Mouse (Mus musculus): ENCODE measurements around the gene Ino80b. TPM values are rescaled to one million over a fixed set of nuclear protein-coding genes. Genes with fewer than 3 reads are reported as not detected.
"Not testable (repeated sequence)": the region's sequence is repeated elsewhere in the genome, so short reads cannot be mapped to it uniquely, and the experiment has no call there.

The Ino80b gene
- polyA plus RNA-seq, 1 experiment from 2014 or later: 21.3 TPM

DNA sequence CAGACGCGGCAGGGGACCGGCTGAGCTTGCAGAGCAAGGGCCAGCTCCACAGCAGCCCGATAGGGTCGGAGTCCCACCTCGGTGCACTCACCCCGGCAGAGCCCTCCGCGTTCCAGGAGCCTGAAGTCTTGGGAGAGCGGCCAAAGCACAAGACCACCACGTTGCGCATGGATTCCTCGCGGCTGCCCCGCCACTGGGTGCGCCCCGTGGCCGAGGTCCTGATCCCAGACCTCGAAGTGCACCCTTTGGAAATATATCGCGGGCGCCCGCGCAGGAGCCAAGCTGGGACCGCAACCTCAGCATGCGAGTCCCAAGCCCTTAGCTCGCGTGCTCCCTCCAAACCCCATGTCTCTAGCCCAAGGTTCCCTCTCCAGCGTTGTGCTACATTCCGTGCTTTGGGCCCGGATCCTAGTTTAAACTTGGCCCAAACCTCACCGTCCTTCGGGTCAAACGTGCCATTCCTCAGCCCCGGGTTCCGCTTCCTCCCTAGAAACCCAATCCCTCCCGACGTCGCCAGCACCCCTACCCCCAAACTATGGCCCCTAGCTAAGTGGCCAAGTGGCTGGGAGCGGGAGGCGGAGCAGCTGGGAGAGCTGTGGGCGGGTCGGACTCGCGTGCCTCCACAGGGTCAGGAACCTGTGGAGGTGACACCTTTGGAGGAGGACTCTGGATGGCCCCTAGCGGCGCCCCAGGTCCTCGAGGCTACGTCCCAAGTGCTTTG is 36.9 kb upstream of the Ino80b start:
- Histone ChIP-seq H3K4me1 (replicated peaks; ENCODE audit: control insufficient read depth, insufficient read depth, low read length) (peaks cover 6% of the 10 kb centered on the region; the same call in 1 of the 2 replicates), H3K27ac (ENCODE audit: low read depth, low read length) (no peak overlapping the region), H3K4me3 (ENCODE audit: low read depth, low read length) (peak overlapping the region; percentile 25), H3K9ac (ENCODE audit: low read depth, low read length) (peak overlapping the region; percentile 23; the same call in 1 of the 2 replicates), H3K27me3 (ENCODE audit: control insufficient read depth, insufficient read depth, low read length) (peaks cover 31% of the 10 kb centered on the region), H3K9me3 (ENCODE audit: control insufficient read depth, low read length) (no peaks in the 10 kb centered on the region), H3K36me3 (ENCODE audit: control insufficient read depth, insufficient read depth, low read length) (no peaks in the 10 kb centered on the region), H3K4me2 (replicated peaks; ENCODE audit: low read depth, low read length) (peak overlapping the region; percentile 39)
- DNase-seq (ENCODE audit: low spot score) (peak; percentile 51), ATAC-seq (ENCODE audit: low FRiP score) (no peak)
- 1% methylated on average over 49 of the region's 49 CpGs for WGBS

DNA sequence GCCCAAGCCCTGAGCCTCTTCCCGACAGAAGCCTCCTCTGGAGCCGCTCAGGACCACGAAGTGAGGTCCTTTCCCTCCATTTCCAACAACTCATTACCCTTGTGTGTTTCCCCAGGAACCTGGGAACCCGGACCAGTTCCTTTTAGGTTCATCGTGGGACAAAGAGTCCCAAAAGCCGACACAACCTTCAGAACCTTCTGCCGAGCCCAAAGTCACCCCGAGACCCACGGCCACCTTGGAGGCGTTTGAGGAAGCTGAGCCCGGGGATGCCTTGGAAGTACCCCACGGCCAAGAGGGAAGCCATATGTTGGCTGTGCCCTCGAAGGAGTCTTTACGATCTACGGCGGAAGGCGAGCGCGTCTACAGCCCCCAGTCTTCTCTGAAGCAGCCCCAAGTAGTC is 36.2 kb upstream of the Ino80b start:
- 9% methylated on average over 19 of the region's 19 CpGs for WGBS
- H3K36me3 ChIP-seq (ENCODE audit: control insufficient read depth, insufficient read depth, low read length): no peaks in the 10 kb centered on the region
- H3K4me2 ChIP-seq (replicated peaks; ENCODE audit: low read depth, low read length): peak overlapping the region; percentile 39
- H3K9ac ChIP-seq (ENCODE audit: low read depth, low read length): peak overlapping the region; percentile 23; the same call in 1 of the 2 replicates
- peaks cover 6% of the 10 kb centered on the region; the same call in 1 of the 2 replicates for H3K4me1 ChIP-seq (replicated peaks; ENCODE audit: control insufficient read depth, insufficient read depth, low read length)
- no peak for ATAC-seq (ENCODE audit: low FRiP score)
- peaks cover 31% of the 10 kb centered on the region for H3K27me3 ChIP-seq (ENCODE audit: control insufficient read depth, insufficient read depth, low read length)
- H3K9me3 ChIP-seq (ENCODE audit: control insufficient read depth, low read length): no peaks in the 10 kb centered on the region
- DNase-seq (ENCODE audit: low spot score): peak; percentile 35
- no peak overlapping the region for H3K27ac ChIP-seq (ENCODE audit: low read depth, low read length)
- H3K4me3 ChIP-seq (ENCODE audit: low read depth, low read length): peak overlapping the region; percentile 25

DNA sequence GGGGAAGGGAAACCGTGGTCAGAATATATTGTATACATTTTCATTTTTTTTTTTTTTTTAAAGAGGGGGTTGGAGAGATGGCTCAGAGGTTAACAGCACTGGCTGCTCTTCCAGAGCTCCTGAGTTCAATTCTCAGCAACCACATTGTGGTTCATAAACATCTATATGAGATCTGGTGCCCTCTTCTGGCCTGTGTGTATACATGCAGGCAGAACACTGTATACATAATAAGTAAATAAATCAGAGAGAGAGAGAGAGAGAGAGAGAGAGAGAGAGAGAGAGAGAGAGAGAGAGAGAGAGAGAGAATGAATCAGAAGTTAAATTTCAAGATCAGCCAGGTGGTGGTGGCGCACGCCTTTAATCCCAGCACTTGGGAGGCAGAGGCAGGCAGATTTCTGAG is 34.2 kb upstream of the Ino80b start:
- H3K9ac ChIP-seq (ENCODE audit: low read depth, low read length); H3K27ac ChIP-seq (ENCODE audit: low read depth, low read length); H3K9me3 ChIP-seq (ENCODE audit: control insufficient read depth, low read length); H3K4me3 ChIP-seq (ENCODE audit: low read depth, low read length); H3K36me3 ChIP-seq (ENCODE audit: control insufficient read depth, insufficient read depth, low read length); H3K4me2 ChIP-seq (replicated peaks; ENCODE audit: low read depth, low read length); ATAC-seq (ENCODE audit: low FRiP score): not testable (repeated sequence)
- Histone ChIP-seq H3K27me3 (ENCODE audit: control insufficient read depth, insufficient read depth, low read length) (peaks cover 31% of the 10 kb centered on the region), H3K4me1 (replicated peaks; ENCODE audit: control insufficient read depth, insufficient read depth, low read length) (peaks cover 11% of the 10 kb centered on the region; the same call in 1 of the 2 replicates)
- peak; percentile 71 for DNase-seq (ENCODE audit: low spot score)
- 42% methylated on average over 3 of the region's 3 CpGs for WGBS

DNA sequence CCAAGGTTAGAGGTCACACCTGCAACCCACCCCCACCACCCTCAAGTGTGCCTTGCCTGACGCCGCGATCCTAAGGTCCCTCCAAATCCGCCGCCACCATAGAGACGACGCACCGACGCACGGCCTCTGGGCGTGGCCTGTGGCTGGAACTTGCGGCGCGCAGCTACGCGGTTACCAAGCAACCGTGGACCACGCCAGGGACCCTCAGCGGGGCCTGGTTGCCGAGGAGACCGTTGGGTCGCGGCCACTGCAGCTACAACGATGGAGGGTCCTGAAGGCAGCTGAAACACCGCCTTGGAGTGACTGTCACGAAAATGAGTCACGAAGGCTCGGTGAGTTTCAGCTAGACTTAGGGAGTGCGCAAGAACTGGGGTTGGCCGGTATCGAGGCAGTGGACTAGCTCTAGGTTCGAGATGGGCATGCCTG is 31.0 kb upstream of the Ino80b start, which contains the start of the genes Wdr54 and 1700003E16Rik:
Wdr54 (minus strand) TSS at position 139 of the 426 bp plus-strand sequence.
1700003E16Rik (plus strand) TSS at position 146 of the 426 bp plus-strand sequence.
- DNase-seq (ENCODE audit: low spot score) (peak; percentile 95), ATAC-seq (ENCODE audit: low FRiP score) (peak; percentile 94)
- H3K4me2 ChIP-seq (replicated peaks; ENCODE audit: low read depth, low read length): peak within 1 kb of the TSS; percentile 76
- H3K9ac ChIP-seq (ENCODE audit: low read depth, low read length): peak within 1 kb of the TSS; percentile 53
- peaks cover 14% of the 10 kb centered on the region for H3K27me3 ChIP-seq (ENCODE audit: control insufficient read depth, insufficient read depth, low read length)
- 1% methylated on average over 32 of the region's 32 CpGs for WGBS
- peaks cover 8% of the 10 kb centered on the region; the same call in 1 of the 2 replicates for H3K4me1 ChIP-seq (replicated peaks; ENCODE audit: control insufficient read depth, insufficient read depth, low read length)
- no peak within 1 kb of the TSS for H3K27ac ChIP-seq (ENCODE audit: low read depth, low read length)
- H3K4me3 ChIP-seq (ENCODE audit: low read depth, low read length): peak within 1 kb of the TSS; percentile 51
- no peaks in the 10 kb centered on the region for H3K36me3 ChIP-seq (ENCODE audit: control insufficient read depth, insufficient read depth, low read length)
- no peaks in the 10 kb centered on the region for H3K9me3 ChIP-seq (ENCODE audit: control insufficient read depth, low read length)

DNA sequence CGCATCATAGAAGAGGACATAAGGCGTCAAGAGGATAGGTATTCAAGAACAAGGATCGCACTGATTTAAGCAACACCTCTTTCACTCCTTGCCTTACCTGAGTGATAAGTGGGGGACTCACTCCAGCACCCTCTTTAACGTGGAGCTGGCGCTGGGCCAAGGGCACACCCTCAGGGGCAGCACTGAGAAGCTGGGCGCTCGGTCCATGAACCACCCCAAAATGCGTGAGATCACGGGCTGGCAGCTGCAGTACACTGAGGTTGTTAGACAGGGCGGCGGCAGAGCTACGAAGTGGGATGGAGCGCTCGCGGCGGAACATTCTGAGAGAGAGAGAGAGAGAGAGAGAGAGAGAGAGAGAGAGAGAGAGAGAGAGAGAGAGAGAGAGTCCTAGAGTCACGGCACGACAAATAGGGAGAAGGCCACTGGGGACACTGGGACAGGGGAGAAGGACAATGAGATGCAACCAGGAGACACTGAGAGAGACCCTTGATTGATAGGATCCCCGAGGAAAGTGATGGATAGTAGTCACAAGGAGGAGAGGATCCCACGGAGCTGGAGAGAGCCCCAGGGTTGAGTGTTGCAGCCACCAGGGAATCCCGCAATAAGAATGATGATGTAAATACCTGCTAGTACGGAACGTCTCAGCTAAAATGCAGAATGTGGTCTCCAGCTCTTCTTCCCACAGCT is 30.5 kb upstream of the Ino80b start:
- Histone ChIP-seq H3K27ac (ENCODE audit: low read depth, low read length) (no peak overlapping the region), H3K4me3 (ENCODE audit: low read depth, low read length) (peak overlapping the region; percentile 51), H3K9ac (ENCODE audit: low read depth, low read length) (peak overlapping the region; percentile 53), H3K4me1 (replicated peaks; ENCODE audit: control insufficient read depth, insufficient read depth, low read length) (0 out of 2 replicates have a peak, but pooled peaks cover 8% of the 10 kb centered on the region), H3K4me2 (replicated peaks; ENCODE audit: low read depth, low read length) (peak overlapping the region; percentile 76), H3K36me3 (ENCODE audit: control insufficient read depth, insufficient read depth, low read length) (no peaks in the 10 kb centered on the region), H3K27me3 (ENCODE audit: control insufficient read depth, insufficient read depth, low read length) (peaks cover 9% of the 10 kb centered on the region), H3K9me3 (ENCODE audit: control insufficient read depth, low read length) (no peaks in the 10 kb centered on the region)
- 8% methylated on average over 23 of the region's 23 CpGs for WGBS
- no peak for DNase-seq (ENCODE audit: low spot score)
- peak; percentile 63 for ATAC-seq (ENCODE audit: low FRiP score)

DNA sequence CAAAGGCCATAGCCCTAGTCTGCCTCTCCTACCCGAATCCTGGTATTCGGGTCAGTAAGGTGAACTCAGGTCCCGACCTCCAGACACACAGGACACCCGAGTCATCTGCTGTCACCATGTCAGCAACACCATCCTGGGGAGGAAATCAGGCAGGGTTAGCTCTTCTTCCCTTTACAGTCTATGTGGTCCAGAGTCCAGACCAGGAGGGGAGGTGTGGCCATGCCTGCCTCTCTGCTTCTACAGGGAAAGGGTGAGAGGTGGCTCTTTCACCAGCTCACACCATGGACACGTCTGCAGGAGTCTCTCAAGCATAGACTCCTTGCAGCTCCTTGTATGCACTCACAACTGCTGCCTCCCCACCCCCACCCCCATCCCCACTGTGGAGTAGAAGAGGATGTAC is 28.3 kb upstream of the Ino80b start:
- Histone ChIP-seq H3K4me3 (ENCODE audit: low read depth, low read length) (no peak overlapping the region), H3K4me2 (replicated peaks; ENCODE audit: low read depth, low read length) (no peak overlapping the region), H3K9ac (ENCODE audit: low read depth, low read length) (no peak overlapping the region), H3K27ac (ENCODE audit: low read depth, low read length) (no peak overlapping the region), H3K9me3 (ENCODE audit: control insufficient read depth, low read length) (no peaks in the 10 kb centered on the region), H3K4me1 (replicated peaks; ENCODE audit: control insufficient read depth, insufficient read depth, low read length) (0 out of 2 replicates have a peak, but pooled peaks cover 8% of the 10 kb centered on the region), H3K27me3 (ENCODE audit: control insufficient read depth, insufficient read depth, low read length) (no peaks in the 10 kb centered on the region), H3K36me3 (ENCODE audit: control insufficient read depth, insufficient read depth, low read length) (no peaks in the 10 kb centered on the region)
- no peak for DNase-seq (ENCODE audit: low spot score)
- no peak for ATAC-seq (ENCODE audit: low FRiP score)
- WGBS: 74% methylated on average over 5 of the region's 5 CpGs

DNA sequence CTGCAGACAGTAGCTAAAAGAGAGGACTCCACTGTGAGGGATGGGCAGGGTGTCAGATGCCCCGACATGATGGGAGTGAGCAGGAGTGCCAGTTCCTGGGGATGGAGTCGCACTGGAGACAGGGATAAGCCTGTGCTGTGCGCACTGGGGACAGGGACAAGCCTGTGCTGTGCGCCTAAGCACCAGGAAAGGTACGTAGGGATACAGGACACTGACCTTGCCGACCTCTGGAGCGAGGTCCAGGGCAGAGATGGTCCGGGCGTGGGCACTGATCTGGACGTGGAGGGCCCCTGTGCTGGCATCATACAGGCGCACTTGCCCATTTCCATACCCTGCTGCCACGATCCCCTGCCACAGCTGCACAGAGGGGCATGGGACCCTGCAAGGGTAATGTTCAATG is 27.8 kb upstream of the Ino80b start:
- Histone ChIP-seq H3K27ac (ENCODE audit: low read depth, low read length) (no peak overlapping the region), H3K4me2 (replicated peaks; ENCODE audit: low read depth, low read length) (no peak overlapping the region), H3K9me3 (ENCODE audit: control insufficient read depth, low read length) (no peaks in the 10 kb centered on the region), H3K4me1 (replicated peaks; ENCODE audit: control insufficient read depth, insufficient read depth, low read length) (0 out of 2 replicates have a peak, but pooled peaks cover 8% of the 10 kb centered on the region), H3K36me3 (ENCODE audit: control insufficient read depth, insufficient read depth, low read length) (no peaks in the 10 kb centered on the region), H3K27me3 (ENCODE audit: control insufficient read depth, insufficient read depth, low read length) (no peaks in the 10 kb centered on the region), H3K4me3 (ENCODE audit: low read depth, low read length) (no peak overlapping the region), H3K9ac (ENCODE audit: low read depth, low read length) (no peak overlapping the region)
- DNase-seq (ENCODE audit: low spot score) (no peak), ATAC-seq (ENCODE audit: low FRiP score) (no peak)
- 92% methylated on average over 12 of the region's 12 CpGs for WGBS

DNA sequence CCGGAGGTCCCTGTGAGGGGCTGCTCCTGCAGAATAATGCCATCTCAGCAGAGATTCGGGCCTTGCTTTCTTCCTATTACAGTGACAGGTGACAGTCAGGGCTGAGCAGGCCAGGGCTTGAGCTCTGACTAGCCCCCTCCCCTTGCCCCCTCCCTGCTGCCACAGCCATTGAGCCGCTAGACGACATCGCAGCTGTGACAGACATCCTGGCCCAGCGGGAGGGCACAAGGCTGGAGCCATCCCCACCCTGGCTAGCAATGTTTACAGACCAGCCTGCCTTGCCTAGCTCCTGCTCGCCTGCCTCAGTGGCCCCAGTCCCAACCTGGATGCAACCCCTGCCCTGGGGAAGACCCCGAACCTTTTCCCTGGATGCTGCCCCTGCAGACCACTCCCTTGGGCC is 26.5 kb upstream of the Ino80b start:
- 24% methylated on average over 8 of the region's 8 CpGs for WGBS
- no peak for DNase-seq (ENCODE audit: low spot score)
- Histone ChIP-seq H3K9ac (ENCODE audit: low read depth, low read length) (no peak overlapping the region), H3K4me1 (replicated peaks; ENCODE audit: control insufficient read depth, insufficient read depth, low read length) (0 out of 2 replicates have a peak, but pooled peaks cover 8% of the 10 kb centered on the region), H3K27me3 (ENCODE audit: control insufficient read depth, insufficient read depth, low read length) (no peaks in the 10 kb centered on the region), H3K27ac (ENCODE audit: low read depth, low read length) (no peak overlapping the region), H3K36me3 (ENCODE audit: control insufficient read depth, insufficient read depth, low read length) (0 out of 2 replicates have a peak, but pooled peaks cover 2% of the 10 kb centered on the region), H3K9me3 (ENCODE audit: control insufficient read depth, low read length) (no peaks in the 10 kb centered on the region), H3K4me3 (ENCODE audit: low read depth, low read length) (no peak overlapping the region), H3K4me2 (replicated peaks; ENCODE audit: low read depth, low read length) (no peak overlapping the region)
- ATAC-seq (ENCODE audit: low FRiP score): no peak
